Mouse (Mus musculus) T-cell, adult 2 months (primary cell): ENCODE data around the gene Gm4070.
"Not testable (repeated sequence)": the region's sequence is repeated elsewhere in the genome, so short reads cannot be mapped to it uniquely, and the experiment has no call there.

Source experiments
- DNase-seq: peaks from one replicate; pipeline ENCODE4 v3.0.0; 2022; ENCODE audit warnings: low spot score

The Gm4070 gene

GRCm38 (mm10) chr7:105953812-105954211, at the start of gene Gm4070:
TSS of gene Gm4070 (minus strand) at chr7:105953967.
- DNase-seq: not testable (repeated sequence)

DNA sequence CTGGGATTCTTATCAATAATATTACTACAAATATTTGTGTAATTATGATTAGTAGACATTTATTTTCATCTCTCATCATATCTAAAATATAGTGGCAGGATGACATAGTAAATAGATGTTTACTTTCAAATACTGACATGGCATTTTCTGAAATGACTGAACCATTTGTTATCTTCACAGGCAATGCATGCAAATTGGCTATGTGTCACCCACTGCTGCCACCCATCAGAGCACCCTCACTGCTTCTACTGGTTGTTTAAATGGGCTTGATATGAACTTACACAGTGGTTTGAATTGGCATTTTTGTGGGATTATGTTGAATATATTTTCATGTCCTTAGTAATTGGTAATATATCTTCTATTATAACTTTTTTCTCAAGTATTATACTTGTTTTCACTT, 773 bp upstream of the Gm4070 start:
- DNase-seq: not testable (repeated sequence)

DNA sequence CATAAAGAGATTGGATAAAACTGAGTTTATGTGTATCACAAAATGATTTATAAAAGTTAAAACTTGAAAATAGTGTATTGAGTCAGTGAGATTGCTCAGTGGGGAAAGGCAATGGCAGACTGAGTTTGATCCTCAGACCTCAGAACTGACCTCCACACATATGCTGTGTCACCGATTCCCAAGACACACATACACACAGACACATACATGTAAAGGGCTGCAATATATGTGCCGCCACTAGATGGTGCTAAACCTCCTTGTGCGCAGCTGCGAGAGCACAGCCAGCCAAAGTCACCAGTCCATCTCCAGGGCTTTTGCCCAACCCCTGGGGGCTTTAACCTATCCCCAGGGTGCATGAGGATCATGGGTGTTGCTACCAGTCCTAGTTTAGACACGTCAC, 1.4 kb downstream of the Gm4070 start:
- not testable (repeated sequence) for DNase-seq

- not testable (repeated sequence) for DNase-seq
Observed at GRCm38 (mm10) chr7:105945238-105945637, 8.5 kb downstream of the Gm4070 start.

- not testable (repeated sequence) for DNase-seq
Observed at GRCm38 (mm10) chr7:105932132-105932531, 21.6 kb downstream of the Gm4070 start.

DNA sequence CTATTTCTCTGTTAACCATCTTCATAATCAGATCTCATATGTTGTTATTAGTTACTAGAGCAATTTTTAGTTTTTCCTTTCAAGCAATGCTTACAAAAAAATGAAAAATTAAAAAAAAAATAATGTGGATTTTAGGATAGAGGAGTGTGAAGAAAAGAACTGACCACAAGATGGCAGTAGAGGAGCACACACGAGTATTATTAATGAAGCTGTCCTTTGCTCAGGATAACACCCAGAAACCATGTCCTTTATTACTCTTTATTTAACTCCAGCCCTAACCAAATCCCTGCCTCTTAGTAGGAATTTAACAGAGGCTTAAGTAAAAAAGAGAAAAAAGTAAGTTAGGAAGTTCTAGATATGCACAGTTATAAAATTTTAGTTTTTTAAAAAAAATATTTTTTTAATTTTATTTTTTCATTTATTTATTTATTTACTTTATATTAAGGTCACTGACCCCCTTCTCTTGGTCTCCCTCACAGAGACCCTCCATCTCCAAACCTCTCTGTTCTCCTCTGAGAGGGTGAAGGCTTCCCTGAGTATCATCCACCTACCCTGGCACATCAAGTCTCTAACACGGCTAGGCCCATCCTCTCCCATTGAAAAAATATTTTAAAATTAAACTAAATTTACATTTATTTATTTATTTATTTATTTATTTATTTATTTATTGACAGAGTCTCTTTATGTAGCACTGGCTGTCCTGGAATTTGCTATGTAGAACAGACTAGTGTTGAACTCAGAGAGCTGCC, 70.0 kb downstream of the Gm4070 start:
- DNase-seq: not testable (repeated sequence)

DNA sequence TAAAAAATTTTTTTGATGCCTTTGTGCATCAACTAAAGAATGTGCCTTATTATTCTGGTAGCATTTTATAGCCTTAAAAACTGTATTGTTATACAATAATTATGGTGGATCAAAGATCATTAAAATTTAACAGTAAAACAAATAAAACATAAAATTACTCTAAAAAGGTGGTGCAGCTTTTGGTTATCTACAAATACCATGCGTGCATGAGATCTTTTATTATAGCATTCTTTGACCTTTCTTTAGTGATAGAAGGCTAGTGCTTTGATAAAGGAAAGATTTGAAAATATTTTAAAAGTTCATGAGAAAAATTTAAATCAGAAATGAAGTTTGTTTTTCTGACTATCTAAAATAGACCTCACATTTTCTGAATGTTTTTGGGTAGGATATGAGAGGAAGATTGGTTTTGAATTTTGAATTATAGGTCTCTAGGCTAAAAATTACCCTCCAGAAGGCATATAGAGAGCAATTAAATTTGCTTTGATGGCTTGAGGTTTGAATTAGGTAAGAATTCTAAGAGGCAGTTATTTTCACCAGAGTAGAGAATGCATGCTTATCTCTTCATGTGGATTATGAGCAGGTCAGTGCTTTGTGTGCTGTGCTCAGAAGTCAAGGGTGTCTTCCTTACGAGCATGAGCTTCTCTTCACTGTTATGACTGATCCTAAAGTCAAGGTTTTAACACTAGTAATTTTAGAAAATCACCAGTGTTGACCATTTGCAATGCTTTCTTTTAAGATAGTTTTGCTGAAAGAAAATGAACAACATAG, 73.9 kb downstream of the Gm4070 start:
- DNase-seq: not testable (repeated sequence)

- DNase-seq: not testable (repeated sequence)
Observed at GRCm38 (mm10) chr7:105855718-105856560, 97.8 kb downstream of the Gm4070 start.
